Mouse (Mus musculus): ENCODE data around the gene Mrpl14. TPM values are rescaled to one million over a fixed set of nuclear protein-coding genes. Genes with fewer than 3 reads are reported as not detected.
A peak's percentile ranks its signal among the peaks of the same experiment; 100 is the strongest.

Mrpl14 gene
- total and polyA plus RNA-seq, 3 experiments, result 17.3 to 237 (median 36.2) TPM

DNA sequence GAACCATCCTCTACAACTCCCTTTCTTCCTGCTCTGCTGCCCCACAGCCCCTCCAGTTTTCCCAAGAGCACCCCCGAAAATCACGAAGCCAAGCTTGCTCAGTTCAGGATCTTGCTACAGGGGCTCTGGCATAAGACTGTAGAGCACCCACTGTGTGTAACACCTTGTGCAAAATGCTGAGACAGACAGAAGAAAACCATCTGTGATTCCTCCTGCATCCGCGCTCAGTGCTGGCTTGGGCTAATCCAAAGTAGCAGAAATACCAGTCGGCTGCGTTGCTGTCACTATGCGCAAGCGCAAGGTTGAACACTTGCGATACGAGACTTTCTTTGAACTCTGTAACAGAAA, 38.4 kb downstream of the Mrpl14 start:
- TF ChIP-seq POLR2AphosphoS5 (IDR thresholded peaks at IDR 0.05; ENCODE audit: insufficient replicate concordance, low read depth, low read length), result no peak
- TF ChIP-seq GATA2 (IDR thresholded peaks at IDR 0.05; ENCODE audit: borderline replicate concordance, low read depth, low read length), result no peak
- no peak for TF ChIP-seq TAL1 (conservative IDR thresholded peaks at IDR 0.05; ENCODE audit: low read depth, low read length)
- no peak for TF ChIP-seq GATA1 (IDR thresholded peaks at IDR 0.05; ENCODE audit: borderline replicate concordance, low read length)
- TF ChIP-seq CTCF (IDR thresholded peaks at IDR 0.05; ENCODE audit: low read depth, low read length), result no peak
- peak overlapping the region; percentile 72 for H3K4me3 ChIP-seq (ENCODE audit: low read depth, low read length)

DNA sequence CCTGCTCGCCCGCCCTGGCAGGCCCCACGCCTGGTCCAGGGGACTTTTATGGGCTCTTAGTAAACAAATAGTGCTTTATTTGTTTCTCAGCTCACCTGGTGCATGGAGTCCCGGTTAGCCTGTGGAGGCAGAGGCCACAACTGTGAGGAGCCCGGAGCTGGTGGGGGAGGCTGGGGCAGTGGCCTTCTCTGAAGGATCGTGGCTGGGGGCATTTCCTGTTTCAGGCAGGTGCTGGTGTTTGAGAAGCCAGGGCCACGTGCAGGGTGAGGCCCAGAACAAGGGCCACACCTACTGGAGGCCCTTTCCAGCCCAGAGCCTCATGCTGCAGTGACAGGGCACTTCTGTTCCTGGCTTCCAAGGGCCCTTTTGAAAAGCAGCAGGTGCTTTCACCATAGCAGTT, 40.1 kb downstream of the Mrpl14 start:
- ATAC-seq (ENCODE audit: extremely low read depth, insufficient number of reproducible peaks, low FRiP score, poor library complexity, severe bottlenecking), result peak; percentile 83
- peaks cover 51% of the 10 kb centered on the region for H3K36me3 ChIP-seq (replicated peaks)
- peaks cover 96% of the 10 kb centered on the region for H3K4me1 ChIP-seq (ENCODE audit: insufficient read depth, low read depth, low read length)
- peak; percentile 75 for DNase-seq (ENCODE audit: low spot score)
- H3K9me3 ChIP-seq (replicated peaks), result no peaks in the 10 kb centered on the region
- TF ChIP-seq TAL1 (conservative IDR thresholded peaks at IDR 0.05; ENCODE audit: low read depth, low read length), result no peak
- no peak for TF ChIP-seq GATA1 (IDR thresholded peaks at IDR 0.05; ENCODE audit: borderline replicate concordance, low read length)
- no peak for TF ChIP-seq POLR2AphosphoS5 (IDR thresholded peaks at IDR 0.05; ENCODE audit: insufficient replicate concordance, low read depth, low read length)
- TF ChIP-seq CTCF (IDR thresholded peaks at IDR 0.05; ENCODE audit: low read depth, low read length), result no peak
- TF ChIP-seq GATA2 (IDR thresholded peaks at IDR 0.05; ENCODE audit: borderline replicate concordance, low read depth, low read length), result no peak
- H3K27me3 ChIP-seq (ENCODE audit: insufficient read depth, low read length), result no peaks in the 10 kb centered on the region; the same call in 1 of the 2 replicates
- peak overlapping the region; percentile 72 for H3K4me3 ChIP-seq (ENCODE audit: low read depth, low read length)

More for the DNA sequence above, 38.4 kb downstream of the Mrpl14 start:
- Histone ChIP-seq H3K36me3 (replicated peaks) (peaks cover 68% of the 10 kb centered on the region), H3K4me1 (ENCODE audit: insufficient read depth, low read depth, low read length) (peaks cover 97% of the 10 kb centered on the region), H3K9me3 (replicated peaks) (no peaks in the 10 kb centered on the region), H3K27me3 (ENCODE audit: insufficient read depth, low read length) (no peaks in the 10 kb centered on the region; the same call in 1 of the 2 replicates)
- DNase-seq (ENCODE audit: low spot score) (no peak), ATAC-seq (ENCODE audit: extremely low read depth, insufficient number of reproducible peaks, low FRiP score, poor library complexity, severe bottlenecking) (no peak)

DNA sequence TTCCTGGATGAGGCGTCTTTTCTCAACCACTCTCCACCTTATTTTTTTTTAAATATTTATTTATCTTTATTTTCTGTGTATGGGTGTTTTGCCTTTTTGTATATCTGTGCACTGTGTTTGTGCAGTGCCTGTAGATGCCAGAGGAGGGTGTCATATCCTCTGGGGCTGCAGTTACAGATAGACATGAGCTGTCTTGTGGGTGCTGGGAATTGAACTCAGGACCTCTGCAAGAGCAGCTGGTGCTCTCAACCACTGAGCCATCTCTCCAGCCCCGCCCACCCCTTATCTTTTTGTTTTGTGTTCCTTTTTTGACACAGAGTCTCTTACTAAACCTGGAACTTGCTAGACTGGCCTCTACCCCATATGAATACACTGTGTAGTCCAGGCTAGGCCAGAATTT, 41.4 kb downstream of the Mrpl14 start:
- Histone ChIP-seq H3K36me3 (replicated peaks) (peaks cover 38% of the 10 kb centered on the region), H3K9me3 (replicated peaks) (no peaks in the 10 kb centered on the region), H3K27me3 (ENCODE audit: insufficient read depth, low read length) (no peaks in the 10 kb centered on the region; the same call in 1 of the 2 replicates), H3K4me1 (ENCODE audit: insufficient read depth, low read depth, low read length) (peaks cover 98% of the 10 kb centered on the region), H3K4me3 (ENCODE audit: low read depth, low read length) (no peak overlapping the region)
- DNase-seq (ENCODE audit: low spot score) (no peak), ATAC-seq (ENCODE audit: extremely low read depth, insufficient number of reproducible peaks, low FRiP score, poor library complexity, severe bottlenecking) (no peak)
- TF ChIP-seq CTCF (IDR thresholded peaks at IDR 0.05; ENCODE audit: low read depth, low read length) (no peak), TAL1 (conservative IDR thresholded peaks at IDR 0.05; ENCODE audit: low read depth, low read length) (no peak), GATA2 (IDR thresholded peaks at IDR 0.05; ENCODE audit: borderline replicate concordance, low read depth, low read length) (no peak), GATA1 (IDR thresholded peaks at IDR 0.05; ENCODE audit: borderline replicate concordance, low read length) (no peak), POLR2AphosphoS5 (IDR thresholded peaks at IDR 0.05; ENCODE audit: insufficient replicate concordance, low read depth, low read length) (no peak)

DNA sequence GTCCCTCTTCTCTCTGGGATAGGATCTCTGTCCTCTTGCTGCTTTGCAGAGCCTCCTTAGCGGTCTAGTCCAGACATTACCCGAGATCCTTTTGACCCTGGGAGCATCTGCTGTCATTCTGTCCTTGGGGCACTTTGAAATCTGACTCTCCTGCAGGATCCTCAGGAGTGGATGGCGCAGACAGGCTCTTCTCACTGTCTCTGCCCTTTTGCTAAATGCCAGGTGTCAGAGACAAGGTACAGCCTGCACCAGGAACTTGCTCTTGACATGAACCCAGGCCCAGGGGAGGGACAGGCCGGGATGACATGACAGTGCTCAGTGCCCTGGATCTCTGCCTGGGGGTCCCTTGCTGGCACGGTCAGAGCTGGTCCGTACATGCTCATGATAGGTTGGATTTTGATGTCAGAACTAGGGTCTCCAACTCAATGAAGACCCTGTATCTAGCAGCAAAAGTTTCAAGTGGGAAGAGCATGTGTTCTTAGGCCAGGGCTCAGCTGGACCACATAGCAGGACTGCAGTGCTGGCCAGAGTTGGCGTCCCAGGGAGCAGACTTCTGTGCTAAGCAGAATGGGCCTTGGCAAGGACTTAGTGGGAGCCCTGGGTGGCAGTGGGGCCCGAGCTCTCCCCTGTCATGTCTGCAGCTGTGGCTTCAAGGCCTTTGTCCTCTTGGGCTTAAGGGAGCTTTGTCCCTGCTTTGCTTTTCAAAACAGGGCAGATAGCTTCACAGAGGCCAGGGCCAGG, 42.0 kb downstream of the Mrpl14 start:
- Histone ChIP-seq H3K4me3 (ENCODE audit: low read depth, low read length) (no peak overlapping the region), H3K27me3 (ENCODE audit: insufficient read depth, low read length) (no peaks in the 10 kb centered on the region; the same call in 1 of the 2 replicates), H3K36me3 (replicated peaks) (peaks cover 32% of the 10 kb centered on the region), H3K4me1 (ENCODE audit: insufficient read depth, low read depth, low read length) (peaks cover 99% of the 10 kb centered on the region), H3K9me3 (replicated peaks) (no peaks in the 10 kb centered on the region)
- no peak for ATAC-seq (ENCODE audit: extremely low read depth, insufficient number of reproducible peaks, low FRiP score, poor library complexity, severe bottlenecking)
- TF ChIP-seq GATA1 (IDR thresholded peaks at IDR 0.05; ENCODE audit: borderline replicate concordance, low read length) (no peak), TAL1 (conservative IDR thresholded peaks at IDR 0.05; ENCODE audit: low read depth, low read length) (no peak), CTCF (IDR thresholded peaks at IDR 0.05; ENCODE audit: low read depth, low read length) (no peak), GATA2 (IDR thresholded peaks at IDR 0.05; ENCODE audit: borderline replicate concordance, low read depth, low read length) (no peak), POLR2AphosphoS5 (IDR thresholded peaks at IDR 0.05; ENCODE audit: insufficient replicate concordance, low read depth, low read length) (no peak)
- DNase-seq (ENCODE audit: low spot score), result no peak

DNA sequence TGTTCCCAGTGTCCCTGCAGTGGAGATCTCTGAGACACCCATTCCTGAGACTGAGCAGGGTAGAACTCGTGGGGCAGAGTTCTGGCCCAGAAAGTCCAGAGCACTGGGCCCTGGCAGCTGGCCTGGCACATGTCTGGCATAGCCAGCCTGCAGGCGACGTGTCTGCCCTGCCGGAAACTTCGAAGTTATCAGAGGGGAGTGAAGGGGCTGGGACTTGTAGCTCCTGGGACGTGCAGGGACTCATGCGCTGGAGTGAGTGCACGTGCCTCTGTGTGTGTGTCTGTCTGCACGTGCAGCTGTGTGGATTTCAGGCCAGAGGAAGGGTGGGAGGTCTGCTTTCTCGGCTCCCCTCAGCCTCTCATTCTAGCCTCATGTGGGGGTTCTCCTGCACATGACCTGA, 43.3 kb downstream of the Mrpl14 start:
- peaks cover 19% of the 10 kb centered on the region for H3K36me3 ChIP-seq (replicated peaks)
- H3K9me3 ChIP-seq (replicated peaks), result no peaks in the 10 kb centered on the region
- TF ChIP-seq GATA2 (IDR thresholded peaks at IDR 0.05; ENCODE audit: borderline replicate concordance, low read depth, low read length) (no peak), GATA1 (IDR thresholded peaks at IDR 0.05; ENCODE audit: borderline replicate concordance, low read length) (no peak), TAL1 (conservative IDR thresholded peaks at IDR 0.05; ENCODE audit: low read depth, low read length) (no peak), CTCF (IDR thresholded peaks at IDR 0.05; ENCODE audit: low read depth, low read length) (no peak), POLR2AphosphoS5 (IDR thresholded peaks at IDR 0.05; ENCODE audit: insufficient replicate concordance, low read depth, low read length) (no peak)
- H3K4me1 ChIP-seq (ENCODE audit: insufficient read depth, low read depth, low read length), result peaks cover 99% of the 10 kb centered on the region
- H3K27me3 ChIP-seq (ENCODE audit: insufficient read depth, low read length), result no peaks in the 10 kb centered on the region; the same call in 1 of the 2 replicates
- ATAC-seq (ENCODE audit: extremely low read depth, insufficient number of reproducible peaks, low FRiP score, poor library complexity, severe bottlenecking) (no peak), DNase-seq (ENCODE audit: low spot score) (no peak)
- H3K4me3 ChIP-seq (ENCODE audit: low read depth, low read length), result peak overlapping the region; percentile 47; the same call in 1 of the 2 replicates

DNA sequence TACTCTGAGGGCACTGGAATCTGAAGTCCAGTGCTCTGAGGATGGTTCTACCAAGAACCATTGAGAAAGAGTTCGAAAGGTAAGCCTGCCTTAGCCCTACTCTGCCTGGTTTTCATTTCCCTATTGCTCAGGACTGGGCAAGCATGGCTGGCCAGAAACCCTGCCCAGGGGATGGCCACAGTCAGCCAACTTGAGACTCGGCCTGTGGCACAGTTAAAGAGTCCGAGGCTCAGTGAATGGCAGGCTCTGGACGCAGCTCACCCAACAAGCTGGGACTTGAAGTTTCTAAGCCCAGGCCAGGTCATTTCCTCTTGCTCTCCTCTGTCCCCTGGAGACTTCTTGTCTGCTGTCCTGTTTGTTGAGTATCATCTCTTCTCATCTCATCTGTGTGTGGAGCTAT, 44.6 kb downstream of the Mrpl14 start:
- H3K27me3 ChIP-seq (ENCODE audit: insufficient read depth, low read length), result no peaks in the 10 kb centered on the region; the same call in 1 of the 2 replicates
- no peak overlapping the region for H3K4me3 ChIP-seq (ENCODE audit: low read depth, low read length)
- H3K9me3 ChIP-seq (replicated peaks), result no peaks in the 10 kb centered on the region
- no peak for TF ChIP-seq CTCF (IDR thresholded peaks at IDR 0.05; ENCODE audit: low read depth, low read length)
- TF ChIP-seq GATA2 (IDR thresholded peaks at IDR 0.05; ENCODE audit: borderline replicate concordance, low read depth, low read length), result no peak
- no peak for TF ChIP-seq POLR2AphosphoS5 (IDR thresholded peaks at IDR 0.05; ENCODE audit: insufficient replicate concordance, low read depth, low read length)
- TF ChIP-seq GATA1 (IDR thresholded peaks at IDR 0.05; ENCODE audit: borderline replicate concordance, low read length), result no peak
- no peak for TF ChIP-seq TAL1 (conservative IDR thresholded peaks at IDR 0.05; ENCODE audit: low read depth, low read length)
- no peak for ATAC-seq (ENCODE audit: extremely low read depth, insufficient number of reproducible peaks, low FRiP score, poor library complexity, severe bottlenecking)
- H3K4me1 ChIP-seq (ENCODE audit: insufficient read depth, low read depth, low read length), result peaks cover 99% of the 10 kb centered on the region
- no peak for DNase-seq (ENCODE audit: low spot score)
- peaks cover 8% of the 10 kb centered on the region for H3K36me3 ChIP-seq (replicated peaks)
